Mouse (Mus musculus): ENCODE results near the gene Dcaf10. TPM values are rescaled to one million over a fixed set of nuclear protein-coding genes. Genes with fewer than 3 reads are reported as not detected.

The Dcaf10 gene
- polyA plus RNA-seq, 1 experiment from 2014 or later: 8.8 TPM

- ATAC-seq (no peak), DNase-seq (ENCODE audit: low spot score) (no peak)
- peaks cover 11% of the 10 kb centered on the region for H3K4me1 ChIP-seq (ENCODE audit: control insufficient read depth, insufficient read depth, low read length)
- 88% methylated on average over 4 of the region's 4 CpGs for WGBS
- H3K27ac ChIP-seq (ENCODE audit: low read depth, low read length): no peak overlapping the region
- H3K9me3 ChIP-seq (replicated peaks; ENCODE audit: control insufficient read depth, low read length): no peaks in the 10 kb centered on the region
- H3K9ac ChIP-seq (ENCODE audit: low read length): no peak overlapping the region
- H3K27me3 ChIP-seq (replicated peaks; ENCODE audit: control insufficient read depth, insufficient read depth, low read length): no peaks in the 10 kb centered on the region
- peaks cover 67% of the 10 kb centered on the region for H3K36me3 ChIP-seq (ENCODE audit: control insufficient read depth, insufficient read depth, low read length)
- no peak overlapping the region for H3K4me2 ChIP-seq (ENCODE audit: low read length)
- no peak overlapping the region for H3K4me3 ChIP-seq (ENCODE audit: low read depth, low read length)
These were observed 60.4 kb downstream of the Dcaf10 start for GRCm38 (mm10) chr4:45402281-45402680.

GRCm38 (mm10) chr4:45402878-45403498 is 61.1 kb downstream of the Dcaf10 start:
- Histone ChIP-seq H3K9ac (ENCODE audit: low read length) (no peak overlapping the region), H3K36me3 (ENCODE audit: control insufficient read depth, insufficient read depth, low read length) (peaks cover 59% of the 10 kb centered on the region), H3K27me3 (replicated peaks; ENCODE audit: control insufficient read depth, insufficient read depth, low read length) (no peaks in the 10 kb centered on the region), H3K27ac (ENCODE audit: low read depth, low read length) (no peak overlapping the region), H3K4me2 (ENCODE audit: low read length) (no peak overlapping the region), H3K4me1 (ENCODE audit: control insufficient read depth, insufficient read depth, low read length) (peaks cover 16% of the 10 kb centered on the region), H3K9me3 (replicated peaks; ENCODE audit: control insufficient read depth, low read length) (no peaks in the 10 kb centered on the region), H3K4me3 (ENCODE audit: low read depth, low read length) (no peak overlapping the region)
- WGBS: 79% methylated on average over 7 of the region's 7 CpGs
- no peak for DNase-seq (ENCODE audit: low spot score)
- ATAC-seq: no peak

GRCm38 (mm10) chr4:45403499-45403878 is 61.6 kb downstream of the Dcaf10 start:
- no peaks in the 10 kb centered on the region for H3K9me3 ChIP-seq (replicated peaks; ENCODE audit: control insufficient read depth, low read length)
- peaks cover 16% of the 10 kb centered on the region for H3K4me1 ChIP-seq (ENCODE audit: control insufficient read depth, insufficient read depth, low read length)
- H3K4me2 ChIP-seq (ENCODE audit: low read length): no peak overlapping the region
- H3K9ac ChIP-seq (ENCODE audit: low read length): no peak overlapping the region
- ATAC-seq (no peak), DNase-seq (ENCODE audit: low spot score) (no peak)
- H3K27ac ChIP-seq (ENCODE audit: low read depth, low read length): no peak overlapping the region
- no peak overlapping the region for H3K4me3 ChIP-seq (ENCODE audit: low read depth, low read length)
- peaks cover 56% of the 10 kb centered on the region for H3K36me3 ChIP-seq (ENCODE audit: control insufficient read depth, insufficient read depth, low read length)
- H3K27me3 ChIP-seq (replicated peaks; ENCODE audit: control insufficient read depth, insufficient read depth, low read length): no peaks in the 10 kb centered on the region
- WGBS: 92% methylated on average over 7 of the region's 7 CpGs

GRCm38 (mm10) chr4:45404086-45404485 is 62.2 kb downstream of the Dcaf10 start:
- H3K9ac ChIP-seq (ENCODE audit: low read length): no peak overlapping the region
- ATAC-seq: no peak
- H3K27me3 ChIP-seq (replicated peaks; ENCODE audit: control insufficient read depth, insufficient read depth, low read length): no peaks in the 10 kb centered on the region
- no peaks in the 10 kb centered on the region for H3K9me3 ChIP-seq (replicated peaks; ENCODE audit: control insufficient read depth, low read length)
- WGBS: 96% methylated on average over 7 of the region's 7 CpGs
- DNase-seq (ENCODE audit: low spot score): no peak
- no peak overlapping the region for H3K4me2 ChIP-seq (ENCODE audit: low read length)
- H3K27ac ChIP-seq (ENCODE audit: low read depth, low read length): no peak overlapping the region
- no peak overlapping the region for H3K4me3 ChIP-seq (ENCODE audit: low read depth, low read length)
- peaks cover 17% of the 10 kb centered on the region for H3K4me1 ChIP-seq (ENCODE audit: control insufficient read depth, insufficient read depth, low read length)
- H3K36me3 ChIP-seq (ENCODE audit: control insufficient read depth, insufficient read depth, low read length): peaks cover 50% of the 10 kb centered on the region

- H3K4me2 ChIP-seq (ENCODE audit: low read length): no peak overlapping the region
- no peak for DNase-seq (ENCODE audit: low spot score)
- 90% methylated on average over 7 of the region's 7 CpGs for WGBS
- no peaks in the 10 kb centered on the region for H3K27me3 ChIP-seq (replicated peaks; ENCODE audit: control insufficient read depth, insufficient read depth, low read length)
- H3K9me3 ChIP-seq (replicated peaks; ENCODE audit: control insufficient read depth, low read length): no peaks in the 10 kb centered on the region
- H3K36me3 ChIP-seq (ENCODE audit: control insufficient read depth, insufficient read depth, low read length): peaks cover 38% of the 10 kb centered on the region
- H3K4me1 ChIP-seq (ENCODE audit: control insufficient read depth, insufficient read depth, low read length): peaks cover 20% of the 10 kb centered on the region
- H3K4me3 ChIP-seq (ENCODE audit: low read depth, low read length): no peak overlapping the region
- no peak overlapping the region for H3K9ac ChIP-seq (ENCODE audit: low read length)
- no peak overlapping the region for H3K27ac ChIP-seq (ENCODE audit: low read depth, low read length)
- ATAC-seq: no peak
These were observed 63.4 kb downstream of the Dcaf10 start for GRCm38 (mm10) chr4:45405315-45405714.

GRCm38 (mm10) chr4:45406397-45406796 is 64.5 kb downstream of the Dcaf10 start:
- Histone ChIP-seq H3K4me3 (ENCODE audit: low read depth, low read length) (peak overlapping the region; percentile 4; the same call in 1 of the 2 replicates), H3K4me1 (ENCODE audit: control insufficient read depth, insufficient read depth, low read length) (peaks cover 20% of the 10 kb centered on the region), H3K9ac (ENCODE audit: low read length) (peak overlapping the region; percentile 99), H3K9me3 (replicated peaks; ENCODE audit: control insufficient read depth, low read length) (no peaks in the 10 kb centered on the region), H3K27ac (ENCODE audit: low read depth, low read length) (no peak overlapping the region), H3K27me3 (replicated peaks; ENCODE audit: control insufficient read depth, insufficient read depth, low read length) (no peaks in the 10 kb centered on the region), H3K36me3 (ENCODE audit: control insufficient read depth, insufficient read depth, low read length) (peaks cover 29% of the 10 kb centered on the region), H3K4me2 (ENCODE audit: low read length) (peak overlapping the region; percentile 88)
- ATAC-seq (no peak), DNase-seq (ENCODE audit: low spot score) (no peak)
- 76% methylated on average over 7 of the region's 7 CpGs for WGBS

- no peak for ATAC-seq
- DNase-seq (ENCODE audit: low spot score): no peak
- Histone ChIP-seq H3K27me3 (replicated peaks; ENCODE audit: control insufficient read depth, insufficient read depth, low read length) (no peaks in the 10 kb centered on the region), H3K27ac (ENCODE audit: low read depth, low read length) (no peak overlapping the region), H3K4me2 (ENCODE audit: low read length) (peak overlapping the region; percentile 88), H3K9ac (ENCODE audit: low read length) (peak overlapping the region; percentile 99), H3K36me3 (ENCODE audit: control insufficient read depth, insufficient read depth, low read length) (peaks cover 23% of the 10 kb centered on the region), H3K9me3 (replicated peaks; ENCODE audit: control insufficient read depth, low read length) (no peaks in the 10 kb centered on the region), H3K4me1 (ENCODE audit: control insufficient read depth, insufficient read depth, low read length) (peaks cover 20% of the 10 kb centered on the region), H3K4me3 (ENCODE audit: low read depth, low read length) (peak overlapping the region; percentile 98)
- 72% methylated on average over 5 of the region's 5 CpGs for WGBS
These were observed 65.3 kb downstream of the Dcaf10 start for GRCm38 (mm10) chr4:45407001-45407702.

GRCm38 (mm10) chr4:45407703-45408334 is 65.9 kb downstream of the Dcaf10 start:
- no peaks in the 10 kb centered on the region; the same call in 1 of the 2 replicates for H3K27me3 ChIP-seq (replicated peaks; ENCODE audit: control insufficient read depth, insufficient read depth, low read length)
- peak; percentile 45 for DNase-seq (ENCODE audit: low spot score)
- peak overlapping the region; percentile 89 for H3K27ac ChIP-seq (ENCODE audit: low read depth, low read length)
- no peaks in the 10 kb centered on the region for H3K9me3 ChIP-seq (replicated peaks; ENCODE audit: control insufficient read depth, low read length)
- H3K4me2 ChIP-seq (ENCODE audit: low read length): peak overlapping the region; percentile 88
- H3K36me3 ChIP-seq (ENCODE audit: control insufficient read depth, insufficient read depth, low read length): peaks cover 18% of the 10 kb centered on the region
- 1% methylated on average over 19 of the region's 19 CpGs for WGBS
- peak overlapping the region; percentile 99 for H3K9ac ChIP-seq (ENCODE audit: low read length)
- H3K4me1 ChIP-seq (ENCODE audit: control insufficient read depth, insufficient read depth, low read length): peaks cover 20% of the 10 kb centered on the region
- ATAC-seq: no peak
- peak overlapping the region; percentile 98 for H3K4me3 ChIP-seq (ENCODE audit: low read depth, low read length)
